Mouse (Mus musculus) liver, adult 2 months (tissue): ENCODE data around the gene Otud3.

Experiments used
- CTCF ChIP-seq: fragments of 200-500 bp; IDR thresholded peaks from 2 replicates; pipeline ENCODE4 v1.5.1; 2011; ENCODE audit warnings: low read depth, low read length, control low read depth
- POLR2A ChIP-seq: fragments of 200-500 bp; IDR thresholded peaks from 2 replicates; pipeline ENCODE4 v1.6.1; 2011; ENCODE audit warnings: low read length, control low read depth; ENCODE audit not compliant: insufficient read depth; ENCODE audit errors: extremely low read depth

DNA sequence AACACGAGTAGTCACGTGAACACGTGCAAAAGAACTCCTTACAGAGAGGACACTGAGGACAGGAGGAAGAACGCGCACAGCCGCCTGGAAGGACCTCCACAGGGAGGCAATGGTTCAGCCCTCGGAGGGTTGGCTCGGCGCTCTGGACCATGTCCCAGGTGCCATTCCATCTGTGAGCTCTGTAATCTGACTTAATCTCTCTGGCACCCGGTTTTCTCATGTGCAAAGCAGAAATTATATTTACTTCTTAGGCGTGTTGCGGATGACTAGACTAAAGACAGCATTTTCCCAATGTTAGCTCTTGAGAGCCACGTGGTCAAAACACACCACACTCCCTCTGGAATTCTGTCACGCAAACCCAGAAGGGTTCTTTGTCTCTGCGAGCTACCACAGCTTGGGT lies 45.4 kb upstream of the Otud3 start:
- TF ChIP-seq CTCF (no peak), POLR2A (no peak)
